Mouse (Mus musculus) adrenal gland (tissue): Measurements from ENCODE around the gene Kcnk13.

Experiments used
- intact Hi-C: fragments of 180-260 bp; cut with DNase I; formaldehyde crosslinking; loops from one replicate; pipeline ENCODE4 v1.15.1; 2025

Gene Kcnk13

DNA sequence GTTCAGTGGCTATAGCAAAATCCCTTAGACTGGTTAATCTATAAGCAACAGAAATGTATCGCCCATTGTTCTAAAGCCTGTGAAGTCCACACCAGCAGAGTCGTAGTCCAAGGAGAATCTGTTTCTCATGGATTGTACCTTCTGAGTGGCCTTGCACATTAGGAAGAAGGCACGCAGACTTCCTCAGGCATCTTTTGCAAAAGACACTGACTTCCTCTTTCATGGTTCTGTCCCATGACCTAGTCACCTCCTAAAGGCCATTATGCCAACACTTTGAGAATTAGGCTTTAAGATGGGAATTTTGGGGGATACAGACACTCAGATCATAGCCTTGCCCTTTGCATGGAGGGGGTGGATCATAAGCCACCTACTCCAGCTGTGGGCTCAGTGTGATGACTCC, 48.5 kb downstream of the Kcnk13 start:
- intact Hi-C loops, result no loop called here

DNA sequence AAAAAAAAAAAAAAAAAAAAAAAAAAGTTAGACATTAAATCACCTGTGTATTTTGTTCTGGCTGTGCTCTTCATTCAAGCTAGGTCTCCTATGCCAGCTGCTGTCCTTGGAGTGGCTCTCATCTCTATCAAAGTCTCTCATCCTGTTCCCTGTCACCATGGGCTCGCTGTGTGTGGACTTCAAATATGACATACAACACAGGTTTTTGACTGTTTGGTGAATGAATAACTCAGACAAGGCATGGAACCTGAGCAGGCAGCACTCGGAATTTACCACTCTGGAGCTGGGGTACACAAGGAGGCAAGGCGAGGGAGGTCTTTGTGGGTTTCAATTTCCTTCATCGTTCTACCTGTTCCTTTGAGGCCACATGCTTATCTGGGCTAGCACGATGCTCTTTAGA, 50.8 kb downstream of the Kcnk13 start:
- intact Hi-C loops, result no loop called here

DNA sequence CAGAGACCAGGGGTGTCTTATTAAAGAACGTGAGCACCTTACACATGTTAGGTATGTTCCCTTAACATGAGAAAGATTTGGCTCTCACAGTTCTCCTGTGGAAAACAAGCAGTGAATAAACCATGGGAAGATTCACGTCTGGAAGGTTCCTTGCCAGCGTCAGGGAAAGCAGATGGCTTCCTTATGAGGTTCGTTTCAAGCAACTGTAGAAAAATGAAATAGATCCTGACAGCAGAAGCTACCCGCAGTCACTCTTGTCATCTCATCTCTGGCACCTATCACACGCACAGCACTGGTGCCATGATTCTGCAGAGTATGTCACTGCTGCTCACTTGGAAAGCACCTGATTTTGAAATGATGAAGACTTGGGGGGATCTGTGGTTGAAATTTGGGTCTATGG, 53.4 kb downstream of the Kcnk13 start:
- intact Hi-C loops, result no loop called here

DNA sequence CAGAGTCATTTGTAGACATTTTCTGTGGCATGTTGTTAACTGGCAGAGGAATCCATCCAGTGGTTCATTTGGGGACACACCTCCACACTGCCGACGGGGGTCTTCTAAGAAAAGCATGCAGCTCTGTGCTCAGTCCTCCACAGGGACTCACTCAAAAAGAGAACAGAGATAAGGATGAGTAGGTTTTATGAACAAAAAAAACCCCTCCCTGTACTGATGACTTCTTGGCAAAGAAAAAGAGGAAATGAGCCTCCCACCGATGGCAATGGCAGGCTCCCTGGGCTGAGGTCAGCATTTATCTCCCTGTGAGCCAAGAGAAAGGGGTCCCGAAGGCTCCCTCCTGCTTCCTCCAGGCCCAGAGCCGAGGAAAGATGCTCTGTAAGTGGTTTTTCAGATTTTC, 58.2 kb downstream of the Kcnk13 start:
- intact Hi-C loops, result no loop called here

DNA sequence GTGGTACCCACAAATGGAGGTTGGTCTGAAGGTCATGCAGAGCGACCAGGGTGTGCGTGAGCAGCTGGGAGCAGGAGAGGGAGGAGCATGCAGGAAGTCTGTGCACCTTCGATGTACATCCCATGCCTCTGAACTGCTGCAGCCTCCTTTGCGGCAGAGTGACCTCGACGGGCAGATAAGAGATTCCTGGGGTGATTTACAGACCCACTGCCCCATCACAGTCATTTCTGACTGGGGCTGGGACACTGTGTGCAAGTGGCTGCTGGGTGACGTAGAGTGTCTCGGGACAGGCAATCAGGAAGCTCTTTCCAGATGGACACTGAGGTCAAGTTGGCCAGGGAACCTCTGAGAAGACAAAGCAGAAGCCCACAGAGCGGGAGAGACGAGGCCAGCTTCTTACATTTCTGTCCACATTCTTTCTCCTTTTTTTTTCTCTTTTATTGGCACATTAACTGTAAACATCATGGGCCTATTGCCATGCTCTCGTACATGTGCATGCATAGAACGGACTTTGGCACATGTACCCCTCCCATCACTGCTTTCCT, 59.6 kb downstream of the Kcnk13 start:
- intact Hi-C loops, result no loop called here

DNA sequence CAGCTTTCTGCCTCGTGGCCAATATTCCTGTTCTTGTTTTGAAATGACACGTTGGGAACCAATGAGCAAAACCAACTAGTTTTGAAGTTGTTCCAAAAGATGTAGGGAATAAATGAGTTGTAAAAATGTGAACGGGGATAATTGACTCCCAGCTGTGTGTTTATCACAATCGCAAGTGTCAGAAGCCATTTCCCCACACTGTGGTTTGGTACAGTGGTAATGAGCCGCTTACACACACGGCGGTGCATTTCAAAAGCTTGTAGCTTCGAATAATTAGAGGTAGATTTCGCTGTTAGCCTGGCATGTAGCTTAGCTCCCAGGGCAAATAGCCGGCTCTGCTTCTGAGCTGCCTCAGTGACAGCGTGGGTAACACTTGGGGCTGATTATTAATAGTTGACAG, 61.4 kb downstream of the Kcnk13 start:
- intact Hi-C loops, result no loop called here

DNA sequence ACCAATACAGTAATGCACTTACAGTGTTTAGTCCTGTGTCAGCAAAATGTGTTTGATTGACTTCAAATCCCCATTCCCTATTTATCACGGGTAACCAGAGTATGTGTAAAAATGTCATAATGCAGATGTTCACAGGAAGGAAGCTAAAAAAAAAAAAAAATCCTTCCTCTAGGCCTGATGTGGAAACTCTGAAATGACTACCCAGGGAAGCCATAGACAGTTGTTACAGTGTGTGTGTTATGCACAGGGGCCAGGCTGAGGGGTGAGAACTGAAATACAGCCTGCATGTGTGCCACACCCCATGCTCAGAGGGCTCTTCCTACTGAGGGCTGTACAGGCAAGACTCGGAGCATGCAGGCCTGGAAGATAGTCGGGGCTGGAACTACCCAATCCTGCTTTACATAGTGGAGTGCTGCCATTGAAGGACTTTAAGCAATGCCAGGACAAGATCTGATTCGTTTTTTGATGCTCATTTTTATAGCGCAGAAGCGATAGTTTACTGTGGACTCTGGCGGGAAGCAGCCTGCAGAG, 62.5 kb downstream of the Kcnk13 start:
- intact Hi-C loops, result no loop called here

DNA sequence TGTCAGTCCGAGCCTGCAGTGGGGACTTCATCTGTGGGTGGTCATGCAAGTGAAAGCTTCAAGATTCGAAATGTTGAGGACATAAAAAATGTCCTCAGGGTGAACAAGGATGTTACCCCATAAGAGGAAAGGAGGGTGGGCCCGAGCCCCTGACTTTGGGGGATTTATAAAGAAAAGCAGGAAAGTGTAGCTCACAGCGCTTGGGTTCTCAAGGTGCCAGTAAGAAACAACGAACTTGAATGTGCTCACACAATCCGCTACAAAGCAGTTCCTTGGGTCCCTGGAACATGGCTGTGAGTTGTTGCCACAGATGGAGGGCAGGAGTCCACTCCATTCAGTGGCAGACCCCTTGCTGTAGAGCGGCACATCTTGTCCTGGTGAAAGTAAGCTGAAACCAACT, 63.0 kb downstream of the Kcnk13 start:
- intact Hi-C loops, result no loop called here

DNA sequence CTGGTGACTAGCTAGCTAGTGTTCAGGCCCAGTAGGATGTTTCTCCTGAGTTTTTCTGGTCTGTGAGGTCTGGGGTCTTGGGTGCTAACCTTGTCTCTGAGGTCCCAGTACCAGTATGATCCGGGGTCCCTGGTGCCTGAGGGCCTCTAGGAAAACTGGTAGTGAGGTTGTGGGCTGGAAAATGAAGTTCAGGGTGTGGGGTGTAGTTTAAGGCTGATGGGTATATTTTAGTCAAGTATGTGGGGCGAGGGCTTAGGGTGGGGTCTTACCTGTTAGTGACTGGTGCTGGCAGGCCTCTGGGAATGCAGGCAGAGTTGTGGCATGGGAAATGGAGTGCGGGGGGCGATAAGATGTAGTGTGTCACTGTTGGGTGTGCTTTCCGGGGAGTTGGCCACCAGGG, 67.4 kb downstream of the Kcnk13 start:
- intact Hi-C loops, result no loop called here

DNA sequence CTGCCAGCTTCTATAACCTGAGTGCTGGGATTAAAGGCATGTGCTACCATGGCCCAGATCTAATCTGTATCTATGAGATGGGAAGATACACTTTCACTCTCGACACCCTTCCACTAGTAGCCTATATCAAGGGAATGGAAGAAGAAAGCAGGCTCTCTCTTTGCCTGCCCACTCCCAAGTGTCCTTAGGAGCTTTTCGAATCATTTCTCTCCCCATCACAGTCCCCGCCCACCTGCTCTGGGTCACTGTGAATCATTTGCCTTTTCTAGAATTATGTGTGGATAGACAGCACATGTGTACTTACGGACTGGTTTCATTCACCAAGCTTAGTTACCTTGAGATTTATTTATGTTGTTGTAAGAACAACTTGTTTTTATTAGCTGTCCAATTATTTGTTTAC, 68.2 kb downstream of the Kcnk13 start:
- intact Hi-C loops, result no loop called here

DNA sequence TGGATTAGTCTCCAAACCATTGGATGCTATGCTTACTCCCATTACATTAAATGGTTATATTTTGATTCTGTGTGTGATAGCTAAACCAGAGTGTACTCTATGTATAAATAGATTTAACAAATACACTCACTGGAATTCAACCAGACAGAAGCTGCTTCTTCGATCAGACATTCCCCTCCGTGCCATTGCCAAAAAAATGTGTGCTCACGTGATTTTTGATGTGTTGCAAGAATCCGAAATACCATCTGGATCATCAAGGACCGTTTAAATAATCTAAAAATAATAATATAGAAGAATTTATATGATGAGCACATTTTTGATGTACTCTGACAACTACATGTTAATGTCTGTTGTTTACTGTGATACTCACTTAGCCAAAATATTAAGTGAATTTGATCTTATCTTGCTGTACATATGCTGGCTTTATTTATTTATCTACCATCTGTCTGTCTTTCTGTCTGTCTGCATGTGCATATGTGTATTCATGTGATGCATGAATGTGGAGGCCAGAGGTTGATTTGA, 74.5 kb downstream of the Kcnk13 start:
- intact Hi-C loops, result no loop called here

DNA sequence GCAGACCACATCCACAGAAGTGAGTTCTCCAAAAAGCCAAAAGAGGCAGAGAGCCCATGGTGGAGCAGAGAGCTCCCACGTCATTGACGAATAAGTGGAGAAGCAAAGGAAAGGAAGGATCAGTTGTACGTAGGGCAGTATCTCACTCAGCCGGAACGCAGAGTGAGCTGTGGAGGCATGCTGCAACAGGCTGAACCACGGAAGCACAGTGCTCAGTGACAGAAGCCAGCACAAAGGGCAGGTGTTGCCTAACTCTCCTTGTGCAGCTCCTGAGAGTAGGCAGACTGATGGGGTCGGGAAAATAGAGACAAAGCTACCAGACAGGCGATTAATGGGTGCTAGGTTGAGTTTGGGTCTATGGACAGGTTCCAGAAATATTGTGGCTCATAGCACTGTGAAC, 77.8 kb downstream of the Kcnk13 start:
- intact Hi-C loops, result no loop called here

DNA sequence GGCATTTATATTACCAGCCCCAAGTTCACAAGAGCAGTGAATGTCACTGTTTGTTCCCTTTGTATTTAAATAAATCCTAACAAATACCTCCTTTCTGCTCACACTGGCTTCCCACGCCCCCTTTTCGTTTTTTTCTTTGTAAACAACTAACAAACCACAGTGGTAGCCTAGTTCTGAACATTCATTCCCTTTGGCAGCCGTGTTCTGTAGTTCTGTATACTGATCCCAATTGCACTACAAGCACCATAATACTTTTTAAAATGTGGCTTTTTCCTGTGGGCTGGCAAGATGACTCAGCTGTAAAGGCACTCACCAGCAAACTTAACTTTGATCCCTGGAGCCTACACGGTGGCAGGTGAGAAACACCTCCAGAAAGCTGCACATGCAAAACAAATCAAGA, 80.4 kb downstream of the Kcnk13 start:
- intact Hi-C loops, result no loop called here

DNA sequence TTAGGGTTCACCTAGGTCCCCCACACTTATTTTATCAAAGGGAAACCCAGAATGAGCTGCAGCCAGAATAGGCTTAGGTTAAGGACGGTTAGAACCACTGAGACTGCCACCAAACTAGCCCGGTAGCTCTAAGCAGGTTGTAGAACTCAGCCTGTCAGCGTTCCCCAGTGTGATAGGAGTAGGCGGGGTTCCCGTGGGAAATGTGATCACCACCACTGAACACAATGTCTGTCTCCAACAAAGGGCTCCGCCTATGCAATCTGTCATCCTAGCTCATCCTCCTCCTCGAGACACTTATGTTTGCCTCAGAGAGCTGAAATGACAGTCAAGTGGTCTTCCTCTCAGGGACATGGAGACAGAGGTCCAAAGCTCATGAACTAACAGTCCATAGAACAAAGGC, 86.3 kb downstream of the Kcnk13 start:
- intact Hi-C loops, result no loop called here

DNA sequence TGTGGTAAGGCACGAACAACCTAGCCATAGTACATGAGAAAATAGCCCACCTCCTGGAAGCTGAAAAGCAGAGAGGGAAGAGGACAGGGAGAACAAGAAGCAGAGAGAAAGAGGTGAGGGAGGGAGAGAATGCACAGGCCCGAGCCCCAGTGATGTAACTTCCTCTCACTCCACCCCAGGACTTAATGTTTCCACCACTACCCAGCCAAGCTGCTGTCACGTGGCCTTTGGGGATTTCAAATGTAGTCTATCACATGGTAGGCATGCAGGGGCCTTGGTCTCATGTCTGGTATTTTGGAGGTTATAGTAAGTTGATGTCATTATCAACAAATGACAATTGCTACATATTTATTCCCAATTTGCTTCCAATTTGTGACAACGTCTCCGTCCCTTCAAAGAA, 89.3 kb downstream of the Kcnk13 start:
- intact Hi-C loops, result no loop called here

DNA sequence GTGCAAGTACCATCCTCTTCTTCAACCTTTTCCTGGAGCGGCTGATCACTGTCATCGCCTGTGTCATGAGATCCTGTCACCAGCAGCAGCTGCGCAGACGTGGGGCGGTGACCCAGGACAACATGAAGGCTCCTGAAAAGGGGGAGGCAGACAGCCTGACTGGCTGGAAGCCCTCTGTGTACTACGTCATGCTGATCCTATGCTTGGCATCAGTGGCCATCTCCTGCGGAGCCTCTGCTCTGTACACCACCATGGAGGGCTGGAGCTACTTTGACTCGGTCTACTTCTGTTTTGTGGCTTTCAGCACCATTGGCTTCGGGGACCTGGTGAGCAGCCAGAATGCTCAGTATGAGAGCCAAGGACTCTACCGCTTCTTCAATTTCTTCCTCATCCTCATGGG, 96.8 kb downstream of the Kcnk13 start:
- intact Hi-C loops, result no loop called here

DNA sequence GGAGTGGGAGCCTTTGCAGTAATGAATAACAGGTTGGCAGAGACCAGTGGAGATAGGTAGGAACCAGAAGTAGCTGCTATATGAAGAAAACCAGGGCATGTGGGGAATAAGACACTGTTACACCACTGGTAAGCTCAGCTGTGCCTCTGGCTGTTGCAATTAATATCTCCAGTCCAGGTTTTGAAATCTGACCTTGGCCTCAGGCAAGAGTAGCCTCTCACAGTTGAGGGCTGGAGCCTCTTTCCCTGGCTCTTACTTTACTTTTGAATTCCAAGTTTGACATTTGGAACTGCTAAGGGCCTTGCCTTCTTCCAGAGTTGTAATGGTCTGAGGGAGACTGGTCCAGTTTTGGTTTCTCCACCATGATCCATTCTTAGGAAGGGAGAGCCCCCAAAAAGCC, 97.5 kb downstream of the Kcnk13 start:
- intact Hi-C loops, result no loop called here

DNA sequence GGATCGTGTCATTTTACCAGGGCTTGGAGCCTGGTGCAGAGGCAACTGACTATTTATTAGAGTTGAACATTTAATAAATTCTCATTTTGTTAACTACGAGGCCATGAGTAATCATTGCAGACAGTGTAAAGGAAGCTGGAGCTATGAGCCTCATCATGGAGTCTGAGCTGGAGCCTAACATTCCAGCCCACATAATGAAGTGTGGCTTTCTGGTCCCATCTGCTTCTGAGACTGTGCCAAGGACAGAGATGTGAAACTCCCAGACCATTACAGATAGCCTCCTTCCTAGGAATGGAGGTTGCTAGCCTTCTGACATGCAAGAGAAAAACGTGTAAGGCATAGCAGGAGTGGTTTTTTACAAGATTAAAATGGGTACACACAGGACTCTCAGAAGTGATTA, 98.3 kb downstream of the Kcnk13 start:
- intact Hi-C loops, result no loop called here

DNA sequence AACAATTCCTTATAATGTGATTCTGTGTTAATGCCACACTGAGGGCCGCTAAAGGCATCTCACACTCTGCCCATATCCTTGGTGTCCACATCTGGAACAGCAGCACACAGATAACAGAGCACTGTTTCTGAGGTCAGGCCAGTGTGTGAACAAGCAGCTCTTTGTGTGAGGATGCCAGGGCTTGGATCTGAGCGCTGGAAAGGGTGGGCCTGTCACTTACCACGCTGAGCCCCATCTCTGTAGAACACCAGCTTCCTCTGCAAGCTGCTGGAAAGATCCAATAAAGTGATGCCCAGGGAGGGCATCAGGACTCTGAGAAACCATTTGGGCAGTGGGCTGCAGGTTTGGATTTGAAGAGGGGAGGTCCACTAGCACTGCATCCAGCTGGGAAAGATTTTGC, 100.8 kb downstream of the Kcnk13 start:
- intact Hi-C loops, result no loop called here

DNA sequence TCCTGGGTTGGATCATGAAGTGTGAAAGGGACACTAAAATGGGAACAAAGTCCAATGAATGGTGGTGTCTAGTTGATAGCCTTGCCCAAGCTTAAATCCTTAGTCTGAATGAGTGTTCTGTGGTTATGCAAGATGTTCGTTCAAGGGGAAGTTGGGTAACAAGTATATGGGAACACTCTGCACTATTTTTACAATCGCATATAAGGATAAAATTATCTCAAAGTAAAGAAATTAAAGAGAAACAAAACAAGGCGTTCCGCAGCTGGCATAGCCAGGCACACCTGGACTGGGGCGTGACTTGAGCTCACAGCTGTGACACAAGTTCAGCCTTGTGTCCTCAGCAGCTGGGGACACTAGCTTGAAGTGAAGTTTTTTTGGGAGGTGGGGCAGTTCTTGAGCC, 103.2 kb downstream of the Kcnk13 start:
- intact Hi-C loops, result no loop called here

DNA sequence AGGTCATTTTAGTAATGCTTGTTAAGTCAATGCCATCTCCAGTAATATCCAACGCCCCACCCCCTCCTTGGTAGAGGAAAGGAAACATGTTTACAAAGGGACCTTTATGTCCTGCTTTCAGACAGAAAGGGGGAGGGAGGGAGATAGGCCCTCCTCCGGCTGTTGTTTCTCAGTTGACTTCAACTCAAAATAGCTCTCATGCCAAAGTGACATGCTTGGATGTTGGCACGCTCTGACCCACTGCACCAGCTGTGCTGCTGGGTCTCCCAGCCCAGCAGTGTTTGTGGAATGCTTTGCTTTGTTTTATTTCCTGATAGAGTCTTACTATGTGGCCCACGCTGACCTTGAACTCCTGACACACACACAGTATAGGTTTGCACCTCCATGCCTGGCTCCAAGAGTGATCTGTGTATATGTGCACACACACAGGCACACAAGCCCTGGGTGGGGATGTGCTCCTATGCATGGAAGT, 108.9 kb downstream of the Kcnk13 start:
- intact Hi-C loops, result no loop called here

DNA sequence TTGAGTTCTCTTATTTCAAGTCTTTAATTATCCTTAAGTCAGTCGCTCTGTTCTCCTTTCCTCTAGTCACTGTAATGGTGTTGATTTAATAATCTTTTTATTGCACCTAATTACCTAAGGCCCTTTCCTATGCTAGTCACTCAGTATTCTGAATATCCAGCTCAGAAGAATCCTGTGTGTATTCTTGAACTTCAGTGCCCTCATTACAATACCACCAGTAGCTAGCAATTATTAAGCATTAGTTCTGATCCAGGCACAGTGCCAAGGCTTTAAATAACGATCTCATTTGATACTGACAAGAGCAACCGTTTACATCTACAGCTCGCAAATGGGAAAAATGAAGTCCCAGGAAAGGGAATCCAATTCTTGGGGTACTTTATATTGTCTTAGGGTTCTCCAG, 111.4 kb downstream of the Kcnk13 start:
- intact Hi-C loops, result no loop called here

DNA sequence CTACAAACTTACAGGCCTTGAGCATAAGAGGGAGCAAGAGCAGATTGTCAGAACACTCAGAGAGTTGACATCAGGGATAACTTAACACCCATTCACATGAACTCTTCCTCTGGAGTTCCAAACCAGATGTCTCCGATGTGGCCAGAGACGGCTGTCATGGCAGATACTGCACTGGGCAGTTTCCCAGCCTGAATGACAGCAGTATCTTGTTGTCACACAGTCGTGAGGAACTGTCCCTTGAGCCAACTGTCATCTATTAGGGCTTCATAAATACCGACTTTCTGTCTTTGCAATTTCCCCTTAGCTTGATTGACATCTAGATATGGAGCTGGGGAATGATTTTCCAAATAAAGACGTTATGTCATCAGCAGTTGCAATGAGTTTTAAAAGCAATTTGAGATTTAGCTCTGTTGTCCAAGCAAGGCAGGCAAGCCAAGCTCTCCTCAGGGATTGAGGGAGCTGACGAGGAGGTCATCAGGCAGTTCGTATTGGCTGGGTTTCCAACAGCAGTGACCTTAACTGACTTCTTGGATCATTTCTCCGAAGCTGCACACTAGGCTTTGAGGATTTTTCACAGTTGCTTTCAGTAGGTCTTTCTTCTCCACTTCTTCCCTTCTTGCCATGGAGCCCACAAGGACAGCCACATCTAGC, 115.5 kb downstream of the Kcnk13 start:
- intact Hi-C loops, result no loop called here
